Mouse (Mus musculus): ENCODE results near the gene Msmp. TPM values are rescaled to one million over a fixed set of nuclear protein-coding genes. Genes with fewer than 3 reads are reported as not detected.

The Msmp gene
- total RNA-seq (2021) = under 1 TPM in 1 of 2 experiments, not detected in 1; 0.60 TPM

GRCm38 (mm10) chr4:43584444-43585416 is at the start of gene Msmp:
Gene Msmp, minus strand, starts transcription at chr4:43584494.
- no peak for DNase-seq (ENCODE audit: low spot score)

GRCm38 (mm10) chr4:43633736-43634135 is 49.4 kb upstream of the Msmp start:
- intact Hi-C loops (cut with DNase I) = loop anchor here (2.0 to 5.0 kb wide), 2 partner anchors 21 to 56 kb away; partner anchors contain the start of genes Gba2 and Rgp1
- no peak for DNase-seq (ENCODE audit: low spot score)

More at GRCm38 (mm10) chr4:43584444-43585416, at the start of gene Msmp:
- intact Hi-C loops (cut with DNase I) = no loop called here

GRCm38 (mm10) chr4:43633296-43633695 is 49.0 kb upstream of the Msmp start:
- intact Hi-C loops (cut with DNase I) = loop anchor here (2.0 to 5.0 kb wide), 2 partner anchors 22 to 56 kb away; partner anchors contain the start of genes Gba2 and Rgp1

GRCm38 (mm10) chr4:43631956-43632920 is 47.9 kb upstream of the Msmp start:
- intact Hi-C loops (cut with DNase I) = loop anchor here (2.0 to 5.0 kb wide), 3 partner anchors 23 to 55 kb away; partner anchors contain the start of genes Gba2 and Rgp1
- DNase-seq (ENCODE audit: low spot score) = no peak

More at GRCm38 (mm10) chr4:43633296-43633695, 49.0 kb upstream of the Msmp start:
- DNase-seq (ENCODE audit: low spot score) = no peak

- intact Hi-C loops (cut with DNase I) = loop anchor here (2.0 to 5.0 kb wide), 2 partner anchors 36 to 54 kb away; partner anchors contain the start of genes Gba2 and Rgp1
- peak; percentile 40 for DNase-seq (ENCODE audit: low spot score)
Observed at GRCm38 (mm10) chr4:43631046-43631955, 47.0 kb upstream of the Msmp start, which contains the start of gene Npr2. Gene Npr2, plus strand, starts transcription at chr4:43631935.

GRCm38 (mm10) chr4:43630671-43631045 is 46.4 kb upstream of the Msmp start:
- intact Hi-C loops (cut with DNase I) = loop anchor here (1.0 to 5.0 kb wide), 3 partner anchors 36 to 81 kb away; partner anchors contain the start of genes Gba2 and Rgp1
- no peak for DNase-seq (ENCODE audit: low spot score)

GRCm38 (mm10) chr4:43630030-43630581 is 45.8 kb upstream of the Msmp start:
- intact Hi-C loops (cut with DNase I) = loop anchor here (1.0 to 5.0 kb wide), 3 partner anchors 37 to 81 kb away; partner anchors contain the start of genes Gba2 and Rgp1
- peak; percentile 62 for DNase-seq (ENCODE audit: low spot score)

- intact Hi-C loops (cut with DNase I) = loop anchor here (5.0 kb wide), 1 partner anchor 233 kb away; no protein-coding TSS in a partner anchor
- DNase-seq (ENCODE audit: low spot score) = no peak
Observed at GRCm38 (mm10) chr4:43629106-43629817, 45.0 kb upstream of the Msmp start.

- no peak for DNase-seq (ENCODE audit: low spot score)
- intact Hi-C loops (cut with DNase I) = no loop called here
Observed at GRCm38 (mm10) chr4:43620146-43620778, 36.0 kb upstream of the Msmp start.

- intact Hi-C loops (cut with DNase I) = no loop called here
- DNase-seq (ENCODE audit: low spot score) = no peak
Observed at GRCm38 (mm10) chr4:43613060-43613730, 28.9 kb upstream of the Msmp start.

- DNase-seq (ENCODE audit: low spot score) = no peak
- intact Hi-C loops (cut with DNase I) = no loop called here
Observed at GRCm38 (mm10) chr4:43612534-43612933, 28.2 kb upstream of the Msmp start.

- no peak for DNase-seq (ENCODE audit: low spot score)
- intact Hi-C loops (cut with DNase I) = no loop called here
Observed at GRCm38 (mm10) chr4:43604751-43605685, 20.7 kb upstream of the Msmp start.

GRCm38 (mm10) chr4:43604099-43604498 is 19.8 kb upstream of the Msmp start:
- DNase-seq (ENCODE audit: low spot score) = no peak

GRCm38 (mm10) chr4:43600195-43600934 is 16.1 kb upstream of the Msmp start:
- intact Hi-C loops (cut with DNase I) = no loop called here
- DNase-seq (ENCODE audit: low spot score) = no peak

More at GRCm38 (mm10) chr4:43604099-43604498, 19.8 kb upstream of the Msmp start:
- intact Hi-C loops (cut with DNase I) = no loop called here
